Mouse (Mus musculus): ENCODE results near the gene Tgif1. TPM values are rescaled to one million over a fixed set of nuclear protein-coding genes. Genes with fewer than 3 reads are reported as not detected.
A peak's percentile ranks its signal among the peaks of the same experiment; 100 is the strongest.
"Not testable (repeated sequence)": the region's sequence is repeated elsewhere in the genome, so short reads cannot be mapped to it uniquely, and the experiment has no call there.

The Tgif1 gene
- polyA plus RNA-seq, 1 experiment from 2014 or later = 11.8 TPM

DNA sequence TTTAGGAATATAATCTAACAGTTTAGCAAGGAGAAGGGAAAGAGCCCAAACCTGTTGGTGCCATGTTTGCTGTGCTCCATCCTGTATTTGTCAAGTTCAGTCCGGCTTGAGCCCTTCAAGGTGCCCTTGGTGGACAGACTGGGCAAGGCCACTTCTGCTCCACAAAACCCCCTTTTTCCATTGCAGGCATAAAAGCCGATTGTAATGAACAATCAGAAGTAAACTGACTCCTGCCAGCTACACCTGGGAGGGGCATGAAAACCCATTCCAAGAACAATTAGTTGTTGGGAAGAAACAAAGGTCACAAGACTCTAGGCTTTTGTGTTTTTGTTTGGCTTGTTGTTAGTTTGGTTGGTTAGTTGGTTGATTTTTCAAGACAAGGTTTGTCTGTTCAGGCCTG, 24.8 kb downstream of the Tgif1 start:
- DNase-seq (ENCODE audit: low spot score) (no peak), ATAC-seq (ENCODE audit: low FRiP score) (no peak)
- Histone ChIP-seq H3K4me1 (replicated peaks; ENCODE audit: control insufficient read depth, insufficient read depth, low read length) (no peaks in the 10 kb centered on the region), H3K4me2 (replicated peaks) (no peak overlapping the region), H3K4me3 (replicated peaks; ENCODE audit: low read length) (no peak overlapping the region), H3K27ac (no peak overlapping the region), H3K9me3 (ENCODE audit: control insufficient read depth, low read length) (no peaks in the 10 kb centered on the region), H3K36me3 (replicated peaks; ENCODE audit: control insufficient read depth, insufficient read depth) (no peaks in the 10 kb centered on the region), H3K27me3 (ENCODE audit: control insufficient read depth, insufficient read depth, low read length) (peaks cover 3% of the 10 kb centered on the region; the same call in 1 of the 2 replicates), H3K9ac (no peak overlapping the region)
- WGBS = 80% methylated on average over 2 of the region's 2 CpGs

DNA sequence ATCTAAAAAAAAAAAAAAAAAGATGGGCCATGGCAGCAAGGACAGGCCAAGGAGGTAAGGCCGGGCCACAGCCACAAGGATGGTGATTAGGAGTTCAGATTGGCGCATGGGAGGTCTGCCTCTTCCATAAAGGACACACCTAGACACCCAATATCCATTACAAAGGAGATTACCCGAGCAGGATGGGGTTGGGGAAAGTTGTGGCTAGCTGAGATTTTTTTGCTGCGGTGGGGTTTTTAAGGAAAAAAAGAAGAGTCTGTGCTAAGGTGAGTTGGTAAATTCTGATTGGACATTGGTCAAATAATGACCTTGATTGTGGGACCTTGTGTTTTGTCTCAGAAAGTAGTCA, 25.2 kb downstream of the Tgif1 start:
- no peaks in the 10 kb centered on the region for H3K4me1 ChIP-seq (replicated peaks; ENCODE audit: control insufficient read depth, insufficient read depth, low read length)
- WGBS = 76% methylated on average over 4 of the region's 4 CpGs
- no peak overlapping the region for H3K27ac ChIP-seq
- no peaks in the 10 kb centered on the region for H3K9me3 ChIP-seq (ENCODE audit: control insufficient read depth, low read length)
- H3K9ac ChIP-seq = no peak overlapping the region
- no peaks in the 10 kb centered on the region for H3K27me3 ChIP-seq (ENCODE audit: control insufficient read depth, insufficient read depth, low read length)
- H3K36me3 ChIP-seq (replicated peaks; ENCODE audit: control insufficient read depth, insufficient read depth) = no peaks in the 10 kb centered on the region
- H3K4me2 ChIP-seq (replicated peaks) = no peak overlapping the region
- H3K4me3 ChIP-seq (replicated peaks; ENCODE audit: low read length) = no peak overlapping the region
- DNase-seq (ENCODE audit: low spot score) (no peak), ATAC-seq (ENCODE audit: low FRiP score) (no peak)

DNA sequence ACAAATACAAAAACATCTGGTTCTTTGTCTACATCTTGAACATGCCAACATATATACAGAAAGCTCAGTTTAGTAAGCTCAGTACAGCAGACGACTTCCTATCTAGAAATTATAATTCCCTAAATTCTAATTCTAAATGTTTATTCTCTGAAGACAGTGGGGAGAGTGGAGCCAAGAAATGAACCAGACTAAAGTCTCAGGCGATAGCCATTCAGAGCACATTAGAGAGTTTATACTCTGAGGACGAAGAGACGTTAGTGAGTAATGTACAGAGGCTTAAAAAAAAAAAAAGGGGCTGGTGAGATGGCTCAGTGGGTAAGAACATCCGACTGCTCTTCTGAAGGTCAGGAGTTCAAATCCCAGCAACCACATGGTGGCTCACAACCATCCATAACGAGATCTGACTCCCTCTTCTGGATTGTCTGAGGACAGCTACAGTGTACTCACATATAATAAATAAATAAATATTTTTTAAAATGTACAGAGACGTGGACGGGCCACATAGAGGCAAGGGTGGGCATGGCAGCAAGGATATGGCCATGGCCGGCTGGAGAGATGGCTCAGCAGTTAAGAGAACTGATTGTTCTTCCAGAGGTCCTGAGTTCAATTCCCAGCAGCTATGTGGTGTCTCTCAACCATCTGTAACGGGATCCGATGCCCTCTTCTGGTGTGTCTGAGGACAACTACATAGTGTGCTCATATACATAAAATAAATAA, 25.7 kb downstream of the Tgif1 start:
- WGBS = 89% methylated on average over 11 of the region's 11 CpGs
- H3K4me3 ChIP-seq (replicated peaks; ENCODE audit: low read length); ATAC-seq (ENCODE audit: low FRiP score): not testable (repeated sequence)

DNA sequence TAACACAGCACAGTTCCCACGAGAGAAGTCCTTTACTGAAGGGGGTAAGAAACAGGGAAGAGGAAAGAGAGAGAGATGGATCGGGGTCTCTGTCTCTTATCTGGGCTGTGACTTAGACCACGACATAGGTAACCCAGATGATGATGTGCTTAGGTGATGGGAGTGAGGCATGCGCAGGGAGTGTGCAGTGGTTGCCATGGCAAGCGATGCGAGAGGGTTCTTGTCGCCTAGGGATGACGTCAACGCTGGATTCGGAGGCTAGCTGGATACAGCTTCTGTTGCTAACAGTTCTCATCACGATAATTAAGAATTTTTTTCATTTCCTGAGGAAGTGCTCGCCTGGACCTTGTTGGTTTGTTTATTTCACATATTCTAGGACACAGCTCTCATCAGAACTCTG, 27.1 kb downstream of the Tgif1 start:
- Histone ChIP-seq H3K9me3 (ENCODE audit: control insufficient read depth, low read length) (no peaks in the 10 kb centered on the region), H3K4me3 (replicated peaks; ENCODE audit: low read length) (no peak overlapping the region), H3K27ac (no peak overlapping the region), H3K36me3 (replicated peaks; ENCODE audit: control insufficient read depth, insufficient read depth) (no peaks in the 10 kb centered on the region), H3K4me2 (replicated peaks) (no peak overlapping the region), H3K9ac (no peak overlapping the region), H3K27me3 (ENCODE audit: control insufficient read depth, insufficient read depth, low read length) (no peaks in the 10 kb centered on the region), H3K4me1 (replicated peaks; ENCODE audit: control insufficient read depth, insufficient read depth, low read length) (no peaks in the 10 kb centered on the region)
- ATAC-seq (ENCODE audit: low FRiP score) = no peak
- no peak for DNase-seq (ENCODE audit: low spot score)
- WGBS = 83% methylated on average over 12 of the region's 12 CpGs

More for the DNA sequence above, 25.7 kb downstream of the Tgif1 start:
- H3K9me3 ChIP-seq (ENCODE audit: control insufficient read depth, low read length); H3K36me3 ChIP-seq (replicated peaks; ENCODE audit: control insufficient read depth, insufficient read depth); DNase-seq (ENCODE audit: low spot score); H3K4me2 ChIP-seq (replicated peaks); H3K27ac ChIP-seq; H3K27me3 ChIP-seq (ENCODE audit: control insufficient read depth, insufficient read depth, low read length); H3K9ac ChIP-seq; H3K4me1 ChIP-seq (replicated peaks; ENCODE audit: control insufficient read depth, insufficient read depth, low read length): not testable (repeated sequence)

DNA sequence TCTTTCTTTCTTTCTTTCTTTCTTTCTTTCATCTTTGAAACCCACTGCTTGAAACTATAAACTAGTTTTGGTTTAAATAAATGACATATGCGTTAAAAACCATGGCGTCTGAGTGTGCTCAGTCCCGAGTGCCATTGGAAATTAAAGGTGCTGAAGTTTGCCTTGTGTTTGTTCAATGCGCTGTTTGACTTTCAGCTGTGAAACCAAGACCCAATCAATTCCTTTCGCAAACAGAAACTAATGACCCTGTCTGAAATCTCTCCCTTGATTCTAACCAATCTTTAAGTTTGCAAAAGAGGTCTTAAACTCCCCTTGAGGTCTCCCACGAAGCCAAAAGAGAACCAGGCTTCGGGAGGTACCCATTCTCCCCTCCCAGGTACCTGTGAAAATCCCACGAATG, 30.3 kb downstream of the Tgif1 start:
- no peak overlapping the region for H3K4me2 ChIP-seq (replicated peaks)
- H3K36me3 ChIP-seq (replicated peaks; ENCODE audit: control insufficient read depth, insufficient read depth) = no peaks in the 10 kb centered on the region
- WGBS = 87% methylated on average over 8 of the region's 8 CpGs
- no peaks in the 10 kb centered on the region for H3K9me3 ChIP-seq (ENCODE audit: control insufficient read depth, low read length)
- H3K27ac ChIP-seq = no peak overlapping the region
- H3K27me3 ChIP-seq (ENCODE audit: control insufficient read depth, insufficient read depth, low read length) = peaks cover 22% of the 10 kb centered on the region
- ATAC-seq (ENCODE audit: low FRiP score) = no peak
- H3K9ac ChIP-seq = no peak overlapping the region
- H3K4me1 ChIP-seq (replicated peaks; ENCODE audit: control insufficient read depth, insufficient read depth, low read length) = no peaks in the 10 kb centered on the region
- no peak overlapping the region for H3K4me3 ChIP-seq (replicated peaks; ENCODE audit: low read length)
- no peak for DNase-seq (ENCODE audit: low spot score)

DNA sequence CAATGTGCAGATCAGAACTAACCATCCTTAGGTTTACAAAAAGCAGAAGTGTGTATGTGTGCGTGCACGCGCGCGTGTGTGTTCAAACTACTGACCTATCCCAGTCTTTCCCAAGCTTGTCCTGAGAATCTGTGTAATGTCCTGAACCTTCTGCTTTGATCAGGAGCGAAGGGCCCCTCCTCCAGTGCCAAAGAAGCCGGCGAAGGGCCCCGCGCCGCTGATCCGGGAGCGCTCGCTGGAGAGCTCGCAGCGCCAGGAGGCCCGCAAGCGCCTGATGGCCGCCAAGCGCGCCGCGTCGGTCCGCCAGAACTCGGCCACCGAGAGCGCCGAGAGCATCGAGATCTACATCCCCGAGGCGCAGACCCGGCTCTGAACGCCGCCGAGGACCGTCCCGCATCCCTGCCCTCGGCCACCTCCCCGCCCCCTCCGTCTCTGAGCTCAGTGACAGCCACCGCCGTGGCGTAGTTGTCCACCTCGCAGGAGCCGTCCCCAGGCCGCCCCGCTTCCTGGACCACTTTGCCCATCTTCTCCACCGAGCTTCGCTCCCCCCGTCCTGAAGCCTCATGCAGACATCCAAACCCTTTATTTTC, 35.4 kb downstream of the Tgif1 start:
- H3K4me1 ChIP-seq (replicated peaks; ENCODE audit: control insufficient read depth, insufficient read depth, low read length) = no peaks in the 10 kb centered on the region
- H3K9ac ChIP-seq = peak overlapping the region; percentile 48
- no peaks in the 10 kb centered on the region for H3K36me3 ChIP-seq (replicated peaks; ENCODE audit: control insufficient read depth, insufficient read depth)
- H3K27ac ChIP-seq = no peak overlapping the region
- H3K9me3 ChIP-seq (ENCODE audit: control insufficient read depth, low read length) = no peaks in the 10 kb centered on the region
- DNase-seq (ENCODE audit: low spot score) = no peak
- peak; percentile 55; the same call in 1 of the 2 replicates for ATAC-seq (ENCODE audit: low FRiP score)
- peak overlapping the region; percentile 72 for H3K4me2 ChIP-seq (replicated peaks)
- H3K27me3 ChIP-seq (ENCODE audit: control insufficient read depth, insufficient read depth, low read length) = peaks cover 45% of the 10 kb centered on the region
- peak overlapping the region; percentile 43 for H3K4me3 ChIP-seq (replicated peaks; ENCODE audit: low read length)
- 3% methylated on average over 51 of the region's 51 CpGs for WGBS

DNA sequence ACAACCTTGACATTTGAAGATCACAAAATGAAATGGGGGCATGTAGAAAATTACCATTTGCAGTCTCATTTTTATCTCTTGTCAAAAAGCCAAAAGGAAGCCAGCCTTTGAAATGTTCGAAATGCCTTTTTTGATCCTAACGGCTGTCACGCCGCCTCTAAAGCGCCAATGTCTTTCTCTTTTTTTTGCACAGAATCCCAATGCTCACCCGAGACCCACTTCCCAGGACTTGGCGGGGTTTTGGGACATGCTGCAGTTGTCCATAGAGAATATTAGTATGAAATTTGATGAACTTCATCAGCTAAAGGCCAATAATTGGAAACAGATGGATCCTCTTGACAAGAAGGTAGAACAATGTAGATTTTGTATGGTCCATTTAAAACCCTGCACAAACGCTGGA, 38.3 kb downstream of the Tgif1 start:
- H3K27me3 ChIP-seq (ENCODE audit: control insufficient read depth, insufficient read depth, low read length) = peaks cover 40% of the 10 kb centered on the region
- no peaks in the 10 kb centered on the region for H3K4me1 ChIP-seq (replicated peaks; ENCODE audit: control insufficient read depth, insufficient read depth, low read length)
- no peak overlapping the region for H3K4me2 ChIP-seq (replicated peaks)
- H3K9me3 ChIP-seq (ENCODE audit: control insufficient read depth, low read length) = no peaks in the 10 kb centered on the region
- ATAC-seq (ENCODE audit: low FRiP score) (no peak), DNase-seq (ENCODE audit: low spot score) (no peak)
- no peak overlapping the region for H3K27ac ChIP-seq
- H3K9ac ChIP-seq = no peak overlapping the region
- no peaks in the 10 kb centered on the region for H3K36me3 ChIP-seq (replicated peaks; ENCODE audit: control insufficient read depth, insufficient read depth)
- 41% methylated on average over 8 of the region's 8 CpGs for WGBS
- H3K4me3 ChIP-seq (replicated peaks; ENCODE audit: low read length) = no peak overlapping the region

DNA sequence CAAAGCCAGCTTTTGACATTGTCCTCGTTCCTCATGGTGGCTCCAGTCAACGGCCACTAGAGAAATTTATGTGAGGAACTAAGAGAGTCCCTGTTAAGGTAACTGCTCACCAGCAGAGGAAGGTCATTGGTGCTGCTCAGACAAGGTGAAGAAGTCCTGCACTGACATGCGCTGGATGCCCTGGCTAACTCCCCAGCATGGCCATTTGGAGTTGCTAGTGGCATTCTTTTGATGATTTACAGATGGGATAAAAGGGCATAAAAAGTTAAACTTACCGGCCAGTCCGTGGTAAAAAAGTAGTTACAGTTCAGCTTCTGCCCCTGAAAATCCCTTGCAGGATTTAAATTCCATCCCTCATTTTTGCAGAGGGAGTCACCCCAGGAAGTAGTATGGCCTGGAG, 42.6 kb downstream of the Tgif1 start:
- H3K27ac ChIP-seq = no peak overlapping the region
- peaks cover 6% of the 10 kb centered on the region; the same call in 1 of the 2 replicates for H3K27me3 ChIP-seq (ENCODE audit: control insufficient read depth, insufficient read depth, low read length)
- H3K36me3 ChIP-seq (replicated peaks; ENCODE audit: control insufficient read depth, insufficient read depth) = no peaks in the 10 kb centered on the region
- no peak overlapping the region for H3K4me2 ChIP-seq (replicated peaks)
- H3K4me3 ChIP-seq (replicated peaks; ENCODE audit: low read length) = no peak overlapping the region
- DNase-seq (ENCODE audit: low spot score) (no peak), ATAC-seq (ENCODE audit: low FRiP score) (no peak)
- WGBS = 85% methylated on average over 5 of the region's 5 CpGs
- no peaks in the 10 kb centered on the region for H3K9me3 ChIP-seq (ENCODE audit: control insufficient read depth, low read length)
- no peak overlapping the region for H3K9ac ChIP-seq
- H3K4me1 ChIP-seq (replicated peaks; ENCODE audit: control insufficient read depth, insufficient read depth, low read length) = no peaks in the 10 kb centered on the region

DNA sequence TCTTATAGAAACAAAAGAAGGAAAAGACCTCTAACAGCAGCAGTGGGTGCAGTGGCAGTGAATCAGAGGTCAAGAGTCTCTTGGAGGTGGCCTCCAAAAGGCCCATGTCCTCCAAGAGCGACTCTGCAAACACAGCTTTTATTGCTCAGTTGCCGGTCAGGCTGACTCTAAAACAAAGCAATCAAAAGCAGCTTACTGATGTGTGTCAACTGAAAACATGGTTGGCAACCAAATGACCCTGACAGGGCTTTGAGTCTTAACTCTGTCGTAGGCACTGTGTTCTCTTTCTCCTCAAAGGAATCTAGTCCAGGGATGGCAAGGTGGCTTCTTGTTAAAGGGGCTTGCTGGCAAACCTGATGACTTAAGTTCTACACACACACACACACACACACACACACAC, 43.6 kb downstream of the Tgif1 start:
- Histone ChIP-seq H3K36me3 (replicated peaks; ENCODE audit: control insufficient read depth, insufficient read depth) (no peaks in the 10 kb centered on the region), H3K27me3 (ENCODE audit: control insufficient read depth, insufficient read depth, low read length) (peaks cover 4% of the 10 kb centered on the region; the same call in 1 of the 2 replicates), H3K9ac (no peak overlapping the region), H3K4me1 (replicated peaks; ENCODE audit: control insufficient read depth, insufficient read depth, low read length) (no peaks in the 10 kb centered on the region), H3K9me3 (ENCODE audit: control insufficient read depth, low read length) (no peaks in the 10 kb centered on the region), H3K4me2 (replicated peaks) (no peak overlapping the region), H3K27ac (no peak overlapping the region), H3K4me3 (replicated peaks; ENCODE audit: low read length) (no peak overlapping the region)
- no peak for DNase-seq (ENCODE audit: low spot score)
- no peak for ATAC-seq (ENCODE audit: low FRiP score)
- 23% methylated on average over 3 of the region's 3 CpGs for WGBS

Measured in hindbrain, embryonic 14.5 days (tissue).